Mouse (Mus musculus) c-Kit-negative CD71-positive TER-119-positive erythroid progenitor cells, embryonic 14.5 days (primary cell): ENCODE data around the gene Clpp.

Experiments used
- DNase-seq: peaks from one replicate; pipeline ENCODE4 v3.0.0-alpha.2; 2013; ENCODE audit warnings: low read depth, low spot score

Gene Clpp

DNA sequence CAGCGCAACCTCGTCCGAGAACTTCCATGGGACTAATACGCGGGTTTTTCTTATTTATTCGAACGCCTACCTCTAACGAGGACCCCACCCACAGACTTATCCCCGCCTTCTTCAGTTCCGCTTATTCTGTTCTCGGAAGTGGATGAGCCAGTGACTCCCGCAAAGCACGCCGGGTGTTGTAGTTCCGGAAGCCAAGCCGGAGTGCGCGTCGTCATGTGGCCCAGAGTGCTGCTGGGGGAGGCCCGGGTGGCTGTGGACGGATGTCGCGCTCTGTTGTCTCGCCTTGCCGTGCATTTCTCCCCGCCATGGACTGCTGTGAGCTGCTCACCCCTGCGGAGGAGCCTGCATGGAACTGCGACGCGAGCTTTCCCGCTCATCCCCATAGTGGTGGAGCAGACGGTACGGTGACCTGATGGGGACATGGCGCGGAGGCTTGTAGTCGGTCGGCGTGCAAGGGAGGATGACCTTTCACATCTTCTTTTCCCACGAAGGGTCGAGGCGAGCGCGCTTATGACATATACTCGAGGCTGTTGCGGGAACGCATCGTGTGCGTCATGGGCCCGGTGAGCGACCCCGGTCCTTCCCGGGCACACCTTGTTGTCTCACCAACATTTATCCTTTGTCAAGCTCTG, at the start of gene Clpp:
Gene Clpp, plus strand, starts transcription at position 191 of the 632 bp plus-strand sequence.
- peak; percentile 90 for DNase-seq

DNA sequence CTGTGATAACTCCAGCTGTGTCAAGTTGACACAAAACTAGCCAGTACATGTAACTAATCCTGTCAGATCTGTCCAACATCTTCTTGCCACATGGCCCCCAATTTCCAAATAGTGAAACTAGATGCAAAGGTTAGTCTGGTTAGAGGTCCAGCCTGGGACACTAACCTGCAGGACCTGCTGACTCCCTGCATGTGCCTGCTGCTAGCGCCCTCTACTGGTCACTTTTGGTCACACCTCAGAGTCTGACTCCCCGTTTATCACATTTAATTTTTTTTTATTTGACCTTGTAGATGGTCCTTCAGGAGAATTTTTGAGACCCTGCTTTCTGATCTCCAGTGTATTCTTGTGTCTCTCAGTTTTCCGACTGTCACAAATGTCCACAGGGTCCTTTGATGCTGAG, 39.2 kb upstream of the Clpp start:
- peak; percentile 48 for DNase-seq

DNA sequence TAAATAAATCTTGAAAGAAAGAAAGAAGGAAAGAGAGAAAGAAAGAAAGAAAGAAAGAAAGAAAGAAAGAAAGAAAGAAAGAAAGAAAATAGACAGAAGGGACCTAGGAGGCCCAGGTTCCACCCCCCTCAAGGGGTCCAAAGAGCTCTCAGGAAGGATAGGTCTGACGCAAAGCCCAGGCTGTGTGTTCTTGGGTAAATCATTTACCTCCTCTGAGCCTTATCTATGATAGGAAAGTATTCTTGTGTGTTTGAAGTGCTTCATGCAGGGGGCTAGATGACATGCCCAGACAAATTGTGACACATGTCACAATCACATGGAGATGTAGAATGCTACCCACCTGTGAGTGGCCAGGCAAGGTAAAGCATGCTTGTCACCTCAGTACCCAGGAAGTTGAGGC, 37.5 kb upstream of the Clpp start:
- DNase-seq = no peak

DNA sequence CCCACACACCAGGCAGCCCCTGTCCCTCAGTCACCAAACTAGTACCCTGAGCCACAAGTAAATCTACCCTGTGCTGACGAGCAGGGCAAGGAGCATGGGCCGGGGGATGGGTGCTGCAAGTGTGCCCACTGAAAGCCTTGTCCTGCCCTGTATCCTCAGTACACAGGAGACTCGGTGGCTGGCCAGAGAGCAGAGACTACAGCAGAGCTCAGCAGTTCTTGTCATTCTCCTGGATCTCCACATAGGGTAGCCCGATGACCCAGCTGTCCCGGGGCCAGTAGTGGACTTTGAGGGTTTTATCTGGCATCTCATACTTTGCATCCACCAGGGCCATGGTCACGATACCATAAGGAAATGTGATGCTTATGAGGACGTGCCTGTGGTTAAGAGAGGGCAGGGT, 35.2 kb upstream of the Clpp start:
- DNase-seq = no peak

DNA sequence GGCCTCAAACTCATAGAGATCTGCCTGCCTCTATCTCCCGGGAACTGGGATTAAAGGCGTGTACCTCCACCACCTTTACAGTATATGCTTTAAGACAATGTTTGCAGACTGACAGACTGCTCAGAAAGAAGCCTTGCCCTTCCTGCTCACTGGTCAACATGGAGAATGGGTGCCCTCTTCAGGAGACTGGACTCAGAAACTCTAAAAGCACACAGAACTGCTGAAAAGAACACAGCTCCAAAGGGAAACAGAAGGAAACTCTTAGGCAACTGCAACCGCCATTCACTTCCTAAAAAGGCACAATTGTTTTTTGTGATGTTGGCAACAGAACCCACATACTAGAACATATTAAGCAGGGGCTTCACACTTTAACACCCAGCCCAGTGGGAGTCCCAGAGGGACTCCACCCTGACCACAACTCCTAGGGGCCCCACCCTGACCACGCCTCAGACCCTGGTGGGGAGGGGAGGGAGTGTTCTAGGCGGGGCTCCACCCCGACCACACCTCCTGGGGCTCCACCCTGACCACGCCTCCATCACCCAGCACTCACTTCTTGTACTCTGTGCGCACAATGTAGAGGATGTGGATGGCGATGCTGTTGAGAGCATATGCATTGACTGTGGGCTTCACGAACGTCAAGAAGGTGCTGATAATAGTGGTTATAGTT, 32.2 kb upstream of the Clpp start:
- DNase-seq = peak; percentile 46

DNA sequence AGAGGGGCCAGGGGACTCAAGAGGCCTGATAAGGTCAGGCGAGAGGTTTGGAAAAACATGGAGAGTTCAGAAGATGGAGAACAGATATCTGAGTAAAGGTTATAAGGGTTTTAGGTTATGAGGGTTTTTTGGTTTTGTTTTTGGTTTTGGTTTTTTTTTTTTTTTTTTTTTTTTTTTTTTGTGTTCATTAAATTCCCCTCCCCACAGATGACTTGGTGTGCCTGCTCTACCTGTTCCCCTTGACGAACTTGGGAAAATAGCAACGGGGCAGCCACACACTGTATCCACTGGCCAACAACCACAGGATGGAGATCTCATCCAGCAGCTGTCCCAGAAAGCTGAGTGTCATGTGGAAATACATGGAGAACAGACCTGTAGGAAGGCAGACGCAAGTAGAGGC, 31.4 kb upstream of the Clpp start:
- no peak for DNase-seq

DNA sequence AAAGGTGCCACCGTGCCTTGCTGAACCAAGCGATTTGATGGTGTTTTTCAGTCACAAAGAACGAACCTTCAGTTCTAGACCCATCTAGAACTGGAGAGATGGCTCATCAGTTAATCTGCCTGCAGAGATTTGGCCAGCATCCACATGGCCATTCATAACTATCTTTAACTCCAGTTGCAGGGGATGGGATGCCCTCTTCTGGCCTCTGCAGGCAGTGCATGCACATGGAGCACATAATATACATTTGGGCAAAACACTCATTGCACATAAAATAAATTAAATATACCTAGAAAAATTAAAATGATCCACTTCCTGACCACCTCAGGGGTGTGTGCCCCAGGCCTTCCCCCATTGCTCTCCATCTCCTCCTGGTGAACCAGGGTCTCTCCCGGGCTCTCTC, 28.2 kb upstream of the Clpp start:
- no peak for DNase-seq

DNA sequence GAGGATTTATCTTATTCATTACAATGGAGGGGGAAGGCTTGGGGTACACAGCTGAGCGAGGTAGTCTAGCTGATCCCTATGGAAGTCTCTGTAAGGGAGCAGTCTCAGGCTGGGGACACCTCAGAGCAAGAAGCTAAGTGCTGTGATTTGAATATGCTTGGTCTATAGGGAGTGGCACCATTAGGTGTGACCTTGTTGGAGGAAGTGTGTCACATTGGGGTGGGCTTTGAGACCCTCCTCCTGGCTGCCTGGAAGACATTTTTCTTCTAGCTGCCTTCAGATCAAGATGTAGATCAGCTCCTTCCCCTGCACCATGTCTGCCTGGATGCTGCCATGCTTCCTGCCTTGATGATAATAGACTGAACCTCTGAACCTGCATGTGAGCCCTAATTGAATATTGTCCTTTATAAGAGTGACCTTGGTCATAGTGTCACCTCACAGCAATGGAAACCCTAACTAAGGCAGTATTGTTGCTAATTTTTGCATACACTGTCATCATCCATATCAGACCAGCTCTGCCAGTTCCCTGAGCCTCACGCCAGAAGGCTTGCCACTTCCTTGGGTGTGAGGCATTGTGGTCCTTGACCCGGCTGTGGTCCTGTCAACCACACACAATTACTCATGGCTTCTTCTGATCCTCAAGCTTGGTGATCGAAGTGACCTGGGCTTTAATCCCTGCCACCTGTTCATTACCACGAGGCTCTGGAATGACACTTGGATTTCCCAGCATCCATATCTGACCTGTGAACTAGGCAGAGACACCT, 27.3 kb upstream of the Clpp start:
- no peak for DNase-seq

DNA sequence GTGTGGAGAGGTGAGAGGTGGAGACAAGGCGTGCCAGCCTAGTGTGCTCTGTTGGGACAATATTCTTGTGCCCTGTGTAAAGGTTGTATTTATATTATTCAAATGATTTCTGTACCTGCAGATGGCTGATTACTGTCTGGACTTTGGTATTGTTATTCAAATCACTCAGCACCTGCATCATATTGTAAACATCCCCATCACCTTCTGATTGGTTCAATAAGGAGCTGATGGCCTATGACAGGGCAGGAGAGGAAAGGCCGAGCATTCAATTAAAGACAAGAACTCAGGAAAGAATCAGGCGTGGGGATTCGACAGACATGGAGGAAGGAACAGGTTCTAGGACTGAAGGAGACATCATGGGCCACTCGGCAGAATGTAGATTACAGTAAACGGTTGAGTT, 26.5 kb upstream of the Clpp start:
- no peak for DNase-seq

DNA sequence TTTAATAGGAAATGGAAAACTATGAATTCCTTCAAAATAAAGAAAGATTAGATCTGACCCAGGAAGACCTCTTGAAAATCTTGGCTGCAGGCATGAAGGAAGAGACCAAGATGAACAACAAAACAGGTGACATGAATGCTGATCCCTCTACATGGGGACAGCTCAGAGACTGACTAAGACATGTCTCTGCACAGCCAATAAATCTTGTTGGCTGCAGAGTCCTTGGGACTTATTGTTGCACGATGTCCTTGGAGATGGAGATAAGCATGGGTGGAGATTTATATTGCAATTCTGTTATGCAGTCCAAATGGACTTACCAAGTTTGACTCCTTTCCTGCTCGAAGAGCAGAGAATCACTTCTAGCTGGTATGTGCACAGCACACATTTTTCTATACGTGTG, 20.8 kb upstream of the Clpp start:
- DNase-seq = no peak

DNA sequence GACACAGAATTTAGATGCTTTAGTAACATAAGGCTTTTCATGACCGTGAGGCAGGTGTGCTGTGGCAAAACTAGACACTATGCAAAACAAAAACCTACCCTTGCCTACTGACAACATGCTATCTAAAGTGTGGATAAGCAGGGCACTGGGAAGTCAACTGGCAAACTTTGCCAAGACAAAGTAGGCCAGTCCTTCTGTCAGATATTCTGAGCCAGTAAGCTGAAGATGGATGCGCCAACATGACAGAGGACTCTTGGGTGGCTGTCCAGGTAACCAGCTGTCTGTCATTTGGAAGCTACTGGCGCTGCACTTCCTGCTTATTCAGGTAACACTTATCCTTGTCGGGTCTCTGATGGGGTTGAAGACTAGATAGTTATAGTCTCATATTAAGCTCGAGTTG, 20.0 kb upstream of the Clpp start:
- DNase-seq = no peak

DNA sequence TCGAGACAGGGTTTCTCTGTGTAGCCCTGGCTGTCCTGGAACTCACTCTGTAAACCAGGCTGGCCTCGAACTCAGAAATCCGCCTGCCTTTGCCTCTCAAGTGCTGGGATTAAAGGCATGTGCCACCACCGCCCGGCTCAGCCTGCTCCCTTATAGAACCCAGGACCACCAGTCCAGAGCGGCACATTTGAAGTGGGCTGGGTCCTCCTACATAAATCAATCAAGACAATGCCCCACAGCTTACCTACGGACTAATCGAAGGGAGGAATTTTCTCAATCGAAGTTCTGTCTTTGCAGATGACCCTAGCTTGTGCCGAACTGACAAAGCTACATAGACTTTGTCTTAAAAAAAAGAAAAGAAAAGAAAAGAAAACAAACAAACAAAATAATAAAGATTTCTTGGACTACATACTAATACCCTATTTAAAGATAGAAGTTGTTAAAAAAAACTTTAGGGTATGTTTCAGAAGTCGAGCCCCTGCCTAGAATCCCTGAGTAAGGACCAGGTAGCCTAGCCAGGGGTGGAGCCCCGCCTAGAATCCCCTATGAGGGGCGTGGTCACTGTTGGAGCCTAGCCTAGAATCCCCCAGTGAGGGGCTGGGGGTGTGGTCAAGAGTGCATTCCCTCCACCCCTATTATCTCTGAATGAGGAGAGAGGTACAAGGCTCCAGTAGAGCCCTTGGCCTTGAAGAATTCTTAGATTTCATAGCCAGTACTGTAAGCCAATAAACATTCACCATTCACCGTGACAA, 16.0 kb upstream of the Clpp start:
- no peak for DNase-seq

DNA sequence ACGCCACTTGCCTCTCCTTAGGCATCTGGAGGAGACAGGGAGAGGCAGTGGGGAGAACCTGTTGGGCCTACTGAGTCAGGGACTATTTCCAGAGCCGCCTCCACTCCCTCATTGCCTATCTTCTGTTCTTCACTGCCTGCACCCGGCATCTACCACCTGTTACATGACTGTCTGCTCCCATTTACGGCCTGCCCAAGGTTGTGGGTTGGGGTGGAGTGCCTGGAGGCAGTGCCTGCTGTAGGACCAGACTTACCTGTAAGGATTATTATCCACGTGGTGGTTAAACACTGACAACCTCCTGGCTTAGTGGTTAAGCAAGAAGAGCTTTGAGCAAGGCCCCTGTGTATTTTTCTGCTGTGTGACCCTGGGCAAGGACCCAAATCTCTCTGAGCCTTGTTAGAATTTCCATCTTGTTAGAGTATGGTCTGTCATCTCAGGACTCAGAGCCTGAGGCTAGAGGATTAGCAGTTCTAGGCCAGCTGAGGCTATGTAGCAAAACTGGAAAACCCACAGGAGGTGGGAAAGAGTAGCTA, 15.3 kb upstream of the Clpp start:
- no peak for DNase-seq

DNA sequence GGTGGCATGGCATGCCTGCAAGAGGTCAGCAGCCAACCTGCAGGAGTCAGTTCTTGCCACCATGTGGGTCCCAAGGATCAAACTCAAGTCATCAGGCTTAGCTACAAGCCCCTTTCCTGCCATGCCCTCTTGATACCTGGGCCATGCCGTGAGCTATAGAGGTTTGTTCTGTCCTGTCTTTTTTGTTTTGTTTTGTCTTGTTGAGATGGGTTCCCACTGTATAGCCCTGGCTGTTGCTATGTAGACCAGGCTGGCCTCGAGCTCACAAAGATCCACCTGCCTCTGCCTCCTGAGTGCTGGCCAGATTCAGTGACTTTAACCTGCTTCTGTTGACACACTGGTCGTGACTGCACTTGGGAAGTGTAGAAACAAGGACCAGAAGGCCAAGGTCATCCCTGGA, 14.7 kb upstream of the Clpp start:
- no peak for DNase-seq

DNA sequence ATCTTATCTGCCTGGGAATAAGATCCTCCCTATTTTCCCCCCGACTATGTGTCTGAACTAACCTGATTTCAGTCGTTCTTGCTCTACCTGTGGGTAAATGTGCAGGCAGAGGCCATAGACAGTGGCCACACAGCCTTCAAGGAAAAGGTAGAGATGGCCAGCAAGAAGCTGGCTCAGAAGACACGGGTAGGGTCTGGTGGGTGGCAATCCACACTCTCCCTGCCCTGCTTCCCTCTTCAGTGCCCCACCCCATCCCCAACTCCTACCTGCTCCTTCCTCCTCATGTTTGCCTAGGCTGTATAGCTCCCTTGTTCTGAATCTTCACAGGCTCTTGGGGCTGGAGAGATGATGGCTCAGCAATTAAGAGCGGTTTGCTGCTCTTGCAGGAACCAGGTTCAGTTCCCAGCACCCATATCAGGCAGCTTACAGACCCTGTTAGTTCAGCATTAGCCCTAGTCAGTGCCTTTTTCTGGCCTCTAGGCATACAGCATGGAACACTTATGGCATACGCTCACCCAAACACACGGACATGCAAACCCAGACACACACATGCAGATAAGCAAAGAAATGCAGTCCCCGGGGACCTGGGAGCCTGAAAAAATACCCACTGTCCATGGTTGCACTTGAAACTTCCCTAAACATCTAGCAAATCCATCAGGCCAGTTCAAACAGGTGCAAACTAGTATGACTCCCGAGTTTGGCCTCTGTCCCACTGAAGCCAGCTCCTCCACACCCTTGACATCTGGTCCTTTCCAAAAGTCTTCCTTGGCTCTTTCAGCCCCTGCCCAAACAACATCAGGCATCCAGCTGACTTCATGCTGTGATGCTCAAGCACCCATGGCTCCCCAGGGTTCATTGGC, 13.3 kb upstream of the Clpp start:
- DNase-seq = no peak

DNA sequence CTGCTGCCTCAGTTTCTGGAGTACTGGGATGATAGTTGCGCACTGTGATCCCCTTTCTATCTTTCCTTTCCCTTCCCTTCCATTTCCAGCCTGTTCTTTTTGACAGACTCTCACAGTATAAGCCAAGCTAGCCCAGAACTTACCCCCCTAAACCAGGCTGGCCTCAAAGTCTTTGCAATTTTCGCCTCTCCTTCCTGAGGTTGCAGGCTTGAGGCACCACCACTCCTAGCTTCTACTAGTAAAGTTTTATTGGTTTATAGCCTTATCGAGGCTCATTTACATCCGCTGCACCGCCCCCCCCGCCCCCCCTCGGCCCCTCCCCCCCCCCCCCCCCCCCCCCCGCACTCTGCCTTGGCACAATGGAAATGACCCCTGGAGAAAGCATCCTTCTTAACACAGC, 10.6 kb upstream of the Clpp start:
- no peak for DNase-seq

DNA sequence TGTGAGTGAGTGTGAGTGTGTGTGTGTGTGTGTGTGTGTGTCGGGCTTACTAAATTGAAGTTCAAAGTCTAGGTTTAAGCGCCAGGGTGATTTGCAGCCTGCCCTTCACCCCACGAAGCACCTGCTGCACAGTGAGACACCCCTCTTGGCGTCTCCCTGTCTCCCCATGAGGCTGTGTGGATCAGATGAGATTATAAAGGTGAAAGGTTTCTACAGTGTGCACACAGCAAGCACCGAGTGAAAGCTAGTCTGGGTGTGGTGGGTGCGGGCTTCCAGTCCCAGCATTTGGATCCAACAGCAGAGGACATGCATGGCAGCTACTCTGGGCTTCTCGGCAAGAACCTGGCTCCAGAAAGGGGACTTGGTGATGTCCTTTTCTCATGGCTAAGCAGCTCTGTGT, 9.1 kb upstream of the Clpp start:
- DNase-seq = no peak

DNA sequence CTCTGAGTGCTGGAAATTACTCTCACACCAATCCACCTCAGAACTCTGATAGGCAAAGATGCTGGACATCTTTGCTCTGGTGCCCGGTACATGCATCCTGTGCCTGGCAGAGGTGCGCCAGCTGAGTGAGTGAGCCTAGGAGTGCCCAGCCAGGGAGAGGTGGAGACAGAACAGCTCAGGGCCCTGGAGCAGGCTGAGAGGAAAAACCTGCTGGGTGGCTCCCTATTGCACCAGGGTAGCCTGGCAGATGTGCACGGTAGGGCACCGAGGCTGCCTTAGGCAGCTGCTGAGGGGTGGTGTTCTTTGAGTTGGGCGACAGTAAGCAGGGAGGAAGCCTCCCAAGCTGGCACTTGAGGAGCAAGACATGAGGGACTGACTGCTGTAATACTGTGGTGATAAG, 8.1 kb upstream of the Clpp start, which contains the start of gene Acer1:
Gene Acer1, minus strand, starts transcription at position 114 of the 400 bp plus-strand sequence.
- DNase-seq = no peak

DNA sequence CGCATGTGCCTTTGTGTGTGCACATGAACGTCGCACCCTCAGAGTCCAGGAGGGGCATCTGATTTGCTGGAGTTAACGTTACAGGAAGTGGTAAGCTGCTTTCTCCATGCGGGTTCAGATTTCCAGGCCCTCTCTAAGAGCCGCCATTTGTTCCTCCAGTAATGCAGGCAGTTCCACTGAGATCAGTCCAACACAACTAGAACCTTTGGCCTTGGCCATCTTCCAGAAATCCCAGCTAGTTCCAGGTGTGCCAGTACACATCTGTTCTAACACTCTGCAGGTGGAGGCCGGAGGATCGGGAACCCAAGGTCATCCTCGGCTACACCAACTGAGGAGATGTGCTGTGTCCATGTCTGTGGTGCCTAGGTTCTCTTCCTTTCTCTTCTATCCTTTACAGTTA, 5.2 kb upstream of the Clpp start:
- no peak for DNase-seq

DNA sequence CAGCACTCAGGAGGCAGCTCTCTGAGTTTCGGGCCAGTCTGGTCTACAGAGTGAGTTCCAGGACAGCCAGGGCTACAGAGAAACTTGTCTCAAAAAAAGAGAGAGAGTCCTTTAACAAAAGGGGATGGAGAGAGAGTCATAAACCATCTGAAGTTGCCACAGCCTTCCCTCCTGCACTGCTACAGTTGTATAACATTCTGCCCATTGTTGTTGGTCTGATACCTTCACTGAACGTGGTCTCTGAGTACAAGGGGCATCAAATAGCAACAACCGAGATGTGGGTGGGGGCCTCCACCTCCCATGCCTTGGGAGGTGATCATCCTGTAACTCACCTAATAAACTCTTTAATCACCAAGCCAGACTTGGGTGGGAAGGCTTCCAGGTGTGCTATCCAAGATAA, 4.4 kb upstream of the Clpp start:
- DNase-seq = no peak
